Mouse (Mus musculus) liver, adult 2 months (tissue): ENCODE results near the gene Foxb1. TPM values are rescaled to one million over a fixed set of nuclear protein-coding genes. Genes with fewer than 3 reads are reported as not detected.

Experiments used
- DNase-seq: peaks from one replicate; pipeline ENCODE4 v3.0.0-alpha.2; 2011; ENCODE audit warnings: low read depth, low spot score; ENCODE audit errors: extremely low read depth
- H3K27ac ChIP-seq: fragments of 200-500 bp; replicated peaks from 2 replicates; pipeline ENCODE4 v1.5.1; 2012; ENCODE audit warnings: low read depth, mild to moderate bottlenecking, control low read depth, inconsistent platforms, low read length; ENCODE audit not compliant: insufficient read depth
- H3K27me3 ChIP-seq: fragments of 200-500 bp; 2 replicates; pipeline ENCODE4 v1.6.1; 2012; ENCODE audit warnings: mild to moderate bottlenecking, moderate library complexity, low read length, inconsistent platforms; ENCODE audit not compliant: control insufficient read depth, insufficient read depth
- H3K36me3 ChIP-seq: fragments of 200-500 bp; 2 replicates; pipeline ENCODE4 v1.6.1; 2012; ENCODE audit warnings: low read length, inconsistent platforms; ENCODE audit not compliant: control insufficient read depth, insufficient read depth
- H3K4me1 ChIP-seq: fragments of 200-500 bp; 2 replicates; pipeline ENCODE4 v1.6.1; 2011; ENCODE audit warnings: low read length; ENCODE audit not compliant: control insufficient read depth, insufficient read depth
- H3K4me3 ChIP-seq: fragments of 200-500 bp; 2 replicates; pipeline ENCODE4 v1.5.1; 2011; ENCODE audit warnings: low read depth, mild to moderate bottlenecking, control low read depth, low read length, moderate library complexity; ENCODE audit not compliant: insufficient read depth
- H3K79me2 ChIP-seq: fragments of 200-500 bp; 2 replicates; pipeline ENCODE4 v1.6.1; 2012; ENCODE audit warnings: inconsistent platforms, mild to moderate bottlenecking, low read length, moderate library complexity; ENCODE audit not compliant: control insufficient read depth, insufficient read depth
- H3K9ac ChIP-seq: fragments of 200-500 bp; 2 replicates; pipeline ENCODE4 v1.6.1; 2012; ENCODE audit warnings: low read depth, mild to moderate bottlenecking, control low read depth, inconsistent platforms, low read length
- CTCF ChIP-seq: fragments of 200-500 bp; IDR thresholded peaks from 2 replicates; pipeline ENCODE4 v1.5.1; 2011; ENCODE audit warnings: low read depth, low read length, control low read depth
- POLR2A ChIP-seq: fragments of 200-500 bp; IDR thresholded peaks from 2 replicates; pipeline ENCODE4 v1.6.1; 2011; ENCODE audit warnings: low read length, control low read depth; ENCODE audit not compliant: insufficient read depth; ENCODE audit errors: extremely low read depth
- WGBS: fragments of 180-500 bp; shearing (Covaris S2); methylation state at CpG from one replicate; pipeline ENCODE4 v1.1.7; 2018; 5-methylcytosine and 5-hydroxymethylcytosine counted together
- polyA plus RNA-seq: library from polyadenylated mRNA; depleted of rRNA; stranded (reverse); fragments of >200 nt; gene quantifications from 2 replicates; pipeline ENCODE4 v1.2.3, GENCODE M21; 2012
- total RNA-seq: library from RNA; depleted of rRNA; stranded (reverse); fragments of >200 nt; gene quantifications from 2 replicates; pipeline ENCODE4 v1.2.3, GENCODE M21; 2014

Gene Foxb1
- total and polyA plus RNA-seq, 2 experiments = not detected

DNA sequence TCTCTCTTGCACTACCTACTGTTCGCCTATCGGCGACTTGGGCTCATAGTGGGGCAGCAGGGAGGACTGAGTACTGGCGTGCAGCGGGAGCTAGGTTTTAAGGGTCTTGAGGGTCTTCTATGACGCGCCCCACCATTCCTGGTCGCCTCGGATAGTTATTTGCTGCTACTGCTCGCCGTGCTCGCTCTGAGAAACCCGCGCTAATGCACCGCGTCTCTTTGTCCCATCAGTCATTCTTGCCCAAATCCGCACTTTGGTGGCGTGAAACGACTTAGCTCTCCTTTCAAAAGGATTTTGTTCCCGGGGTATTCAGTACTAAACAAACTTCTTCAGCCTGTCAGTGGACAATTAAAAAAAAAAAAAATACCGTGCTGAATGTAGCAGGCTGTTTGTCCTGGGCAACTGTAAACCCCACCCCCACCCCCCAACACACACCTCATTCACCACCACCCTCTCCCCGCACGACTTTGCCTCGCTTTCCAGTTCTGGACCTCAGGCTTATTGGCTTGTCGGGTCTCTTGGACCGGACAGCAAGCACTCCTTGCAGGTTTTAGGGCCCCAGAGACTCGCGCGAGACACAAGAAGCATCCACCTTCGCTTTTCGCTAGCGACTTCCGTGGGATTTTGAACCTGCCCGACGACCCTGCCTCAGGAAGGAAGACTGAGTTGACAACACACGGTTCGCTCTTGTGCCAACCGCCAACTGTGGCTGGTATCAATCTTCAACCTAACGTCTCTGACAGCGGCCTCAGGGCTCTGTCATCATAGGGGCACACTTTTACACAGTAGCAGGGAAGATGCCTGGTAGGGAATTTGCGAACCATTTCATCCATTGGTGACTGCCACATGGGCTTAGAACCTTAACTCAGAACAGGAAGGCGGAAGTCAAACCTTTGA is 4.1 kb upstream of the Foxb1 start:
- no peaks in the 10 kb centered on the region for H3K4me1 ChIP-seq
- H3K36me3 ChIP-seq = no peaks in the 10 kb centered on the region
- no peak for DNase-seq
- 4% methylated on average over 42 of the region's 42 CpGs for WGBS
- TF ChIP-seq POLR2A (no peak), CTCF (no peak)
- no peak overlapping the region for H3K4me3 ChIP-seq
- H3K9ac ChIP-seq = no peak overlapping the region
- H3K79me2 ChIP-seq = no peaks in the 10 kb centered on the region
- H3K27me3 ChIP-seq = peaks cover 40% of the 10 kb centered on the region
- no peak overlapping the region for H3K27ac ChIP-seq

DNA sequence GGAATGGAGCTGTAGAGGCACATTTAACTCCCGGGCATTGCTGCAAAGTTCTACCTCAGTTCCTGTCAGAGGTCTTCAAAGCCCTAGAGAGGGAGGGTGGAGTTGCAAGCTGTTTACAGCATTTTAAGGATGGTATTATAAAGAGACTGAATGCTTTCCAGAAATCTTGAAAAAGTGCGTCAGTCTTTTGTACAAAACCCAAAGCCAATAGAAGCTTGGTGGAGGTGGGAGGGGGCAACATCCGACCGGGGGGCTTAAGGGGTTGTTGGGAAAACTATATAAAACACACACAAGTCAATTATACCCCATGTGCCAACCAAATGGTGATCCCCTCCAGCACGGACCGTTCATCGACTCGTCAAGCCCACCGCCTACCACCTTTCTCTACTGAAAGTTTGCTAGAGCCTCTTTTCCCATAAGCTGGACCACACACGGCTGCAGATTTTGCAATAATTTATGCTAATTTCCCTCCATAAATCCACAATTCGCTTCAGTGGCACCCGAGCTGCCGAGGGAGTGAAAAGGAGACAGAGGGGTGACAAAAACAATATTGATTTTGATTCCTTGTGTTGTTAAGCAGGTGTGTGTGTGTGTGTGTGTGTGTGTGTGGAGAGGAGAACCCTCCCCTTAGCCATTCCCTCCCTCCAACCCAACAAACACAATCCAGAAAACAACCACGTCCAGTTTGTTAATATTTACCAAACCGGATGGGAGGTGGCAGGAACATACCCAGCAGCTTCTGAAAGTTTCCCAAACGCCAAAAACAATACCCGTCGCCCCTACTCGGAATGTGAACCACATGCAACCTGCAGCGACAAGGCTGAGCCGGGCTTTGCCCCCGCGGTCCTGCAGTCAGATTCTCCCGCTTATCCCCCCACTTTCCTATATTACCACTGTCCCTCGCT is 3.2 kb upstream of the Foxb1 start:
- no peak for DNase-seq
- no peak overlapping the region for H3K9ac ChIP-seq
- TF ChIP-seq CTCF (no peak), POLR2A (no peak)
- H3K27me3 ChIP-seq = peaks cover 44% of the 10 kb centered on the region
- H3K79me2 ChIP-seq = no peaks in the 10 kb centered on the region
- H3K36me3 ChIP-seq = no peaks in the 10 kb centered on the region
- no peak overlapping the region for H3K4me3 ChIP-seq
- no peak overlapping the region for H3K27ac ChIP-seq
- WGBS = 2% methylated on average over 25 of the region's 25 CpGs
- H3K4me1 ChIP-seq = no peaks in the 10 kb centered on the region; the same call in 1 of the 2 replicates

DNA sequence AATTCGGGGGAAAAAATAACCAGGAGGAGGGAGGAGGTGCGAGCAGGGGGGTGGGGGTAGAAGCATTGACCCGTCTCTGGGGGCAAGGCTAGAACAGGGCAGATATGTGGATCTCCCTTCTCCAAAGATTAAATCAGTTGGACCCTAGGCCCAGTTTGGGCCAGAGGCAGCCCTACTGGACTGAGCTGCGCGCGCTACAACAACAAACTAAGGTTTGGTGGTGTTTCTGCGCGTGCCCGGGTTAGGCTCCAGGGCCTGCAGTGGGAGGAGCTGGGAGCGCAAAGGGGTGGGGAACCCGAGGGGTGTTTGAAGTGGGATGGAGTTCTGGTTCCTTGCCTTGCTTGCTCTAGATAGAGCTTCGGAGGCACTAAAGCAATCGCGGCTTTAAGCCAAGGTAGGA is 2.0 kb upstream of the Foxb1 start:
- H3K27me3 ChIP-seq = peaks cover 44% of the 10 kb centered on the region
- TF ChIP-seq POLR2A = no peak
- no peak for TF ChIP-seq CTCF
- no peaks in the 10 kb centered on the region for H3K79me2 ChIP-seq
- no peak overlapping the region for H3K4me3 ChIP-seq
- no peak for DNase-seq
- no peaks in the 10 kb centered on the region; the same call in 1 of the 2 replicates for H3K4me1 ChIP-seq
- no peak overlapping the region for H3K27ac ChIP-seq
- no peak overlapping the region for H3K9ac ChIP-seq
- H3K36me3 ChIP-seq = no peaks in the 10 kb centered on the region
- 3% methylated on average over 14 of the region's 14 CpGs for WGBS

DNA sequence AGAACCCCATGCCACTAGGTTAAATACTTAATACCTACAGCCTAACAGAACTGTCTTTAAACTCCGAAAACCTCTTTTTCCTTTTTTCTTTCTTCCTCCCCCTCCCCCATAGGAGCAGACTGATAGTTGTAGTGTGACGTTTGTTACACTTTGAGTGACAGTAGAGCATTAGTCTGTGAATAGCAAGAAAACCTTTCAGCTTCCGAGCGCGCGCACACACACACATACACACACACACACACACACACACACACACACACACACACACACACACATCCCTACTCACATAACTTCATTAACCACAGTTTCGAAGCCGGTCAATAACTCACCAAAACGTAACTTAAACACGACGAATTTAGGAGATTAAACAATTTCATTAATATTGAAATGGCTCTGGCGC is 1.5 kb upstream of the Foxb1 start:
- Histone ChIP-seq H3K79me2 (no peaks in the 10 kb centered on the region), H3K36me3 (no peaks in the 10 kb centered on the region), H3K4me1 (no peaks in the 10 kb centered on the region; the same call in 1 of the 2 replicates), H3K9ac (no peak overlapping the region), H3K27me3 (peaks cover 41% of the 10 kb centered on the region), H3K27ac (no peak overlapping the region), H3K4me3 (no peak overlapping the region)
- no peak for DNase-seq
- 5% methylated on average over 12 of the region's 12 CpGs for WGBS
- no peak for TF ChIP-seq POLR2A
- no peak for TF ChIP-seq CTCF

DNA sequence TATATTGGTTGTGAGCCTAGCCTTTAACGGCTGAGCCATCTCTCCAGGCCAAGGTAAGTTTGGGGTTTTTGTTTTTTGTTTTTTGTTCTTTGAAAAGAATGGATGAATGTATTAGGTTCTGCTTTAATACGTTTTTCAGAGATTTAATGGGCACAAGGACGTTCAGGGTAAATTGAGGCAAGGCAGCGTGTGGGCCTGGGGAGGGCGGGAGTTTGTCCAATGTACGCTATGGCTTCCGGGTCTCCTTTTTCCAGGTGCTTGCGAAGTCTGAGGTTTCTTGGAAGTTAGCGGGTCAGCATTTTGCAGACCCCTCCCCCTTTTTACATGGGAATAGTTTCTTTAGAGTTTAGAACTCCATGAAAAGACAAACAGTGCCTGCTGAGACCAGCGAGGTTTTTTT is 829 bp upstream of the Foxb1 start:
- no peak overlapping the region for H3K4me3 ChIP-seq
- no peaks in the 10 kb centered on the region; the same call in 1 of the 2 replicates for H3K4me1 ChIP-seq
- H3K9ac ChIP-seq = no peak overlapping the region
- H3K36me3 ChIP-seq = no peaks in the 10 kb centered on the region
- no peak overlapping the region for H3K27ac ChIP-seq
- DNase-seq = no peak
- TF ChIP-seq POLR2A (no peak), CTCF (no peak)
- H3K79me2 ChIP-seq = no peaks in the 10 kb centered on the region
- 8% methylated on average over 10 of the region's 10 CpGs for WGBS
- peaks cover 41% of the 10 kb centered on the region for H3K27me3 ChIP-seq
